Mouse (Mus musculus): Measurements from ENCODE around the gene Sys1. TPM values are rescaled to one million over a fixed set of nuclear protein-coding genes. Genes with fewer than 3 reads are reported as not detected.

Sys1 gene
- total RNA-seq, 2 experiments from 2014 or later, result 26.0 to 26.2 TPM

DNA sequence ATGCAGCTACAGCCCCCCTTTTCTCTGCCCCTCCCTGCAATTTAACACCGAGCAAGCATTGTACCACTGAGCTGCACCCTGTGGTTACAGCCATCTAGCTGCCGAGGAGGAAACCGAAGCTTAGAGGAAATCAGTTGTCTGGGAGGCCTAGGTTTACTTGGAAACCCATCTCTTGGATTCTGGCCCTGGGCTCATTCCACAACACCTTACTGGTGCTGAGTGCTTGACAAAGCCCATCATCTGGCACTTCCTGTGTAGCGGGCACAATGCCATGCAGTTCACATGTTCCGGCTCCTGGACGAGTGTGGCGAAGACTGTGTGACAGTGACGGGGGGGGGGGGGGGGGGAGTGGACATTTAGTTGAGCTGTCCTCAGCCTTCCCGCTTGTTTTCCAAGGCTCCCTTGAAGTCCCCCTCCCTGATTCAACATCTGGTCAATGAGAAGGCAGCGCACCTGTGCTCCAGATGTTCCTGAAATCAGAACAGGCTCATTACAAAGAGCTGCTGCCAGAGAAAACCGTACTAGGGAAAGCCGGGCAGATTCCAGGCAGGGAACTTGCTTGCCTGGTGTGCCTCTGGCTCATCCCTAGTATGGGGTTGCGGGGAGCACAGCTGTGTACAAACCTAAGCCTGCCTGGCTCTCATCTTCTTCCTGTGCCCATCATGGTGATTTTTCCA is 4.6 kb upstream of the Sys1 start:
- no peak for DNase-seq (ENCODE audit: low spot score)

DNA sequence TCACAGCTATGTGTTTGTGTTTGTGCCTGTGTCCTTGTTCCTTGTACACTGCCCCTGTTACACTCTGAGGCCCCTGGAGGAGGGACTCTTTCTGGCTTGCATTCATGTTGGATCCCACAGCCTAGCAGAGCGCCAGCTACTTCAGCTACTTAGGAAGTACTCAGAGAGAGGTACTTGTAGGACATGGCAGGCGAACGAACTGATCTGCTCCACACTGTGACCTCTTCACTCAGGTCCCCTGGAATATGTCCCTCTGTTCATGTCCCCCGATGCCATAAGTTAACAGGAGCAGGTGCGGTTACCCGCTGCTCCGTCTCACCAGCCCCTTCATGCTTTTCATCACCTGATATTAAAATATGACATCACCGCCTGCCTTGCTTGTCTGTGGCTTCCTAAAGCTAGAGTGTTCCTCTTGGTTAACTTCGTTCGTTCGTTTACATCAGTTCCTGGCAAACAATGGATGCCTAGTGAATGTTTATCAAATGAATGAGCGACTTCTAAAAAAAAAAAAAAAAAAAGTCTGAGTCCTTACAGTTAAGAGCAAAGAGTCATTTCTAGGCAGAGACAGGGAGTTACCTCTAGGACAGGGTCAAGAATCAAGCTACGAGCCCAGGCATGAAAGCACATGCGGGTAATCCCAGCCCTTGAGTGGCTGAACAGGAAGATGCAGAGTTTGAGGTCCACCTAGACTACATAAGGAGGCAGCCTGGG is 3.6 kb upstream of the Sys1 start:
- DNase-seq (ENCODE audit: low spot score), result no peak

DNA sequence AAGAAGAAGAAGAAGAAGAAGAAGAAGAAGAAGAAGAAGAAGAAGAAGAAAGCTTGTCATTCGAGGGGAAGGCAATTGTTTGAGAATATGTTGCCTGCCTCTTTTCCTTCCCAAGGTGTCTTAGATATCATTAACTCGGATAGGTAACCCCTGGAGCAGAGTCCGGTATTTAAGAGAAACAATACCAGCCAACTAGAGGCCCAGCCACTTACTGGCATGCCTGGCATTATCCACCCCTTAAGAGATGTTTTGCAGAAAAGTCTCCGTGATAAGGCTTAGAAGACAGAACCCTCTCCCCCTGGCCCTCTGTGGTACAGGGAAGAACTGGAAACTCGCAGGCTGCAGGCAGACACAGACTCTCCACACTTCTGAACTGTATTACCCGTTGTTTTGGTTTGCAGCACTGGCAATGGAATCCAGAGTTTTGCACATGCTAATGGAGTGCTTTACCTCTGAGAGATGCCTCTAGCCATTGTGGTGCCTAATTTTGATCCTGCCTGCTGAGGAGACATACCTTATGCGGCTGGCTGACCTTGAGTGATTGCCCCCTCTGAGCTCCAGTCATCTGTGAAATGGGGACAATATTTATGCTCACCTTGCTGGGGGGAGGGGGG is 2.8 kb upstream of the Sys1 start:
- DNase-seq (ENCODE audit: low spot score), result no peak

DNA sequence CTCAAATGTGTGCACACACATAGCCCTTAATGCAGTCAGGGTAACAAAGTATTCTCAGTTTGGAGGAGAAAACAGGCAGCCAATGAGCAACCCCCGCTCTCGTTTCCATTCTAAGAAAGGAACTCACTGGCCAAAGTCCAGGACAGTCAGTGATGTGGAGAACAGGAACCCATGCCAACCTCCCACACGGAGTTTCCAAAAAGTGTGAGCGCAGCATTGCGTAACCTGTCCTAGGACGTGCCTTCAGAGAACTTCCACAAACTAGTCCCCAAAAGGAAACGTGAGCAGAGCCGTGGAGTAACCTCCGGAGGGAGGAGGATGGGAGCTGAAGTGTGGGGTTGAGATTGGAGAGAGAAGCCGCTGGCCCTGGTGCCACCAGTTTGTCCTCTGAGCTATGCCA is 1.9 kb upstream of the Sys1 start:
- DNase-seq (ENCODE audit: low spot score), result peak; percentile 94

DNA sequence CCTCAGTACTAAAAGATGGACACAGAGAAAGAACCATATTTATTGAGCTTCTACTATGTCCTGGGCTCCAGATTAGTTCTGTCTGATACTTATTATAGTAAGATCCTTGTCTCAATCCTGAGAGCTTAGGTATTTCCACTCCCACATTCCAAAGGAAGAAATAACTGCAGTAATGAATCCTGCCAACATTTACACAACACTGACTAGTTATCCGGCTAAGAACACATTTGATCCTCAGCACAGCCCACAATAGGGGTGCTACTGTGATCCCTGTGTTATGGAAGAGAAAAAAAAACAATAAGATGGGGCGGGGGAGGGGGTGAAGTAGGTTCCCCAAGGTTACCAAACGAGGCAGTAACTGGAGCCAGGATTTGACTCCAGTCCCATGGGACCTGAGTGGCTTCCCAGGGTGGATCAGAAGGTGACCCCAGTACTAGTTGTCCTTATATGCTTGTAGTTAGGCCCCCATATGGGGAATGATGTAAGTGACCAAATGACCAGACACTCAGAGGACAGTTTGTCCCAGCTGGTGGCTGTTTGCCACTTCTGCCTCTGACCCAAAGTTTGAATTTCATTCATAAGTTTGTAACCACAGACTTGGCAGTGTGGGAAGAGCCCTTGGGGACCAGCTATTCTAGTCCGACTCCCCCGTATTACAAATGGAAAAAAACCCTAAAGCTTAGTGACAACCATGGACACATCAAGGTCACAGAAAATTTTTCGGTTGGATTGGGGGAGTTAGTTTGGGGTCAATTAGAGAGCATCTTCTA is 1.2 kb upstream of the Sys1 start:
- DNase-seq (ENCODE audit: low spot score), result peak; percentile 88

DNA sequence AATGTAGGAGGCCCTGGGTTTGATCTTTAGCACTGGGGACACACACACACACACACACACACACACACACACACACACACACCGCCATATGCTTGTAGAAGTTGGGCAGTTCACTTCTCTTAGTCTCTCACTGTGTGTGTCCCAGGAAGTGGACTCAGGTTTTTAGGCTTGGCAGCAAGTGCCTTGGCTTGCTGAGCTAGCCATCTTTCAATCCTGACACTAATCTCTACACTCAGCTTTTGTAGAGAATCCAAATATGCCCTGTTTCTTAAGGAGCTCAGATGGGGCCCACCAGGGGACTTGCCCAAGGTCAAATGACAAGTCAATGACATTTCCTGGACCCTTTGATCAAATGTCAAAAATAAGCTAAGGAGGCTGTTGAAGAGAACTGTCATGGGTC is 351 bp upstream of the Sys1 start:
- no peak for DNase-seq (ENCODE audit: low spot score)

DNA sequence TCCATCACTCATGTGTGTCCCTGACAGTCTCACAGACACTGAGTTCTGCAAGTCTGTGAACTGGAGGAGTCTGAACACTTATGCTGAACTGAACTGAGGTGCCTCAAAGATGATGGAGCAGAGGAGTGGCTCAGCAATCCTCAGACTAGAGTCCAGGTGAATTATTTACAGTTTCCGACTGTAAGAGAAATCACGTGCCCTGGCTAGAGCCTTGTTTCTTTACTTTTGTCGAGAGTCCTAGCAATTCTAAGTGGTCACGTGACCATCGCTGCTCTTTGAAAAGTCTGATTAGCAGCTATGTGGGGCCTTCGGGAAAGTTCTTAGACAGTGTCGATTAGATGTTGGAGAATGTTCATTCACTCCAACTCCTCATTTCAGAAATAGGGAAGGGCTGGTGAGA is 1.2 kb downstream of the Sys1 start:
- no peak for DNase-seq (ENCODE audit: low spot score)

DNA sequence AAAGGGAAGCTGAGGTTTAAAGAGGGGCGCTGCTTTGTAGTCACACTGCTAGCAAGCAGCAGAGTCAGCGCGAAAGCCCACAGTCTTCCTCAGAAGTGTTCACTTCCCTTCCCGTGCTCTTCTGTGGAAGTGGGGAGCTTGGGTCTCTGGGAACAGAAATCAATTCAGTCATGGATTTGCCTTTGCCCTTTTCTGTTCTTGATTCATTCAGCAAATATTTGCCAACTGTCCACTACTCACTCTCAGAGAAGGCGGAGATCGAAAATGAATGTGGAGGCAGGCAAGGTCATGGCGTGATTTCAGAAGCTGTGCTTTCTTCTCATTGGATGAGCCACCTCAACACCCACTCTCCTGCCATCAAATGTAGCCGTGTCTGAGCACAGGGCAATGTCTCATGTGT is 1.8 kb downstream of the Sys1 start:
- no peak for DNase-seq (ENCODE audit: low spot score)

DNA sequence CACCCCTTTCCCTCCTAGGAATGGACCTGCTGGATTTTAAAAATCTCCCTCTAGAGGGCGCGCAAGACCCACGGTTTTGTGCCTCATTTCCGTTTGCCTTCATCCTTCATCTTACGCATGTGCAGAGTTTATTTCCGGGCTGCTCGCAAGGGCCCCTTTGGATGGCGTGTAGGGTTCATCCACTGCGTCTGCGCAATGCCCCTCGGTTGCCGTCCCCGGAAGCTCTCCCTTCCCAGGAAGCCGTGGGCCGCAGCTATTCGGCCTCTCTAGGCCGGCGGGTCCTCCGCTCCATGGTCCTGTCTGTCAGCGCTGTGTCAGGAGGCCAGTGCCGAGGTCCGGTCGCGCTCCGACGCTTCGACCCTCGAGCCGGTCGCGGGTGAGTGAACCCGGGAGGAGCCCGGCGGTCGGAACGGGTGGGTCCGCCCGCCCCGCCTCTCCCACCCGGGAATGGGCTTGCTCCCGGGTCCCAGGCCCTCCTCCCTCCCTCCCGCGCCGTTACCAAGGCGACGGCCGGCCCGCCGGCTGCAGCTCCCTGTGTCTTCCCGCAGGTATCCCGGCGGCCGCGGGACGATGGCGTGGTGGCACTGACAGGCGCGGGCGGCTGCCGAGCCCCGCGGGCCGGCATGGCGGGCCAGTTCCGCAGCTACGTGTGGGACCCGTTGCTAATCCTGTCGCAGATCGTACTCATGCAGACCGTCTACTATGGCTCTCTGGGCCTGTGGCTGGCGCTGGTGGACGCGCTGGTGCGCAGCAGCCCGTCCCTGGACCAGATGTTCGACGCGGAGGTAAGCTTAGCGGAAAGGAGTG is 4.2 kb downstream of the Sys1 start, which contains the start of gene Gm20458:
Gene Gm20458 (plus strand): TSS at position 223 of the 807 bp plus-strand sequence.
- peak; percentile 98 for DNase-seq (ENCODE audit: low spot score)

DNA sequence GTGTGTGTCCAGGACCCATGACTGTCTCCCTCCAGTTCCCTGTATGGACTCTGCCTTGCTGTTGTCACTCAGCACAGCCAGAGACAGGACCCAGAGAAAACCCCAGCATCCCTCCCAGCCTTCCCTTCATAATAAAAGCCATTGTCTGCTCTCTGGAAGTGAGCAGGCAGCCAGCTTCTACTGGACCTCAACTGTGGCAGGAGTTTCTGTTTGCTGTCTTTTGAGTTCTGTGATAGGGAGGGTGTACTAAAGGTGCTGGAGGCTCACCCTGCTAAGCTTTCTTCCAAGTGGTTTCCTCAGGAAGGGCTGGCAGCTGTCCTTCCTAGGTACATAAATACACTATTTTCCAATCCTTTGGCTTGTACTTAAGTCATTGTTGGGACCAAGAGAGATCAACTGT is 8.4 kb downstream of the Sys1 start:
- DNase-seq (ENCODE audit: low spot score), result no peak

DNA sequence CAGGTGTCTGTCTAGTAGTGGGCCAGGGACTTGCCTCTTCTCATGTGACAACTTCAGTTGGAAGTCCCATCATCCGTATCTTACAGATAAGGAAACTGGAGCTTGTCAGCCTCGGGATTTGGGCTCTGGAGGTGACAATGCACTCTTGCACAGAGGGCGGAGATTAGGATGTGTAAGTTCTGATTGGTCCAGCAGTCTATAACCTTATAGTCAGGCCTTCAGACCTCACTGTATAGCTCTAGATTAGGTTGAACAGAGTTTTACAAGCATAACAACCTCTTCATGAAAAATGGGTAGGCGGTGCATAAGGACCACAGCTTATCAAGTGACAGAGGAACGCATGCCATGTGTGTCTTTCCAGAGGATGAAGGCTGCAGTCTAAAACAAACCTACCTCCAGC is 10.0 kb downstream of the Sys1 start:
- DNase-seq (ENCODE audit: low spot score), result no peak

DNA sequence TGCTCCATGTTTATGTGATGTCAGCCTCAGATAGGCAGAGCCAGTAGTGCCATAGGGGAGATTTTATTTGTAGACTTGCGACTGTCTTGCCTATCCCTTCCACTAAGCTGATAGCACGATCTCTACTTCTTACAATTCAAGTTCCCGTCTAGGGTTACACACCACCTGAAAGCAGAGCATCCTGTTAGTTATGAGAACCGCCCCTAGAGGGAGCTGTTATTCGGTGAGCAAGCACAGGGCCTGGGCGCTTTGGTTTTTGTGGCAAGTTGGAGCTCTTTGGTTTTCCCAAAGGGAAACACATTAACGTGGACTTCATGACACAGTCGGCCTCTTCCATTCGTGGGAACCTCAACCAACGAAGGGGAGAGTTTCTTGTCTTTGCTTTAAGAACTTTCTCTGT is 13.5 kb downstream of the Sys1 start:
- peak; percentile 66 for DNase-seq (ENCODE audit: low spot score)

DNA sequence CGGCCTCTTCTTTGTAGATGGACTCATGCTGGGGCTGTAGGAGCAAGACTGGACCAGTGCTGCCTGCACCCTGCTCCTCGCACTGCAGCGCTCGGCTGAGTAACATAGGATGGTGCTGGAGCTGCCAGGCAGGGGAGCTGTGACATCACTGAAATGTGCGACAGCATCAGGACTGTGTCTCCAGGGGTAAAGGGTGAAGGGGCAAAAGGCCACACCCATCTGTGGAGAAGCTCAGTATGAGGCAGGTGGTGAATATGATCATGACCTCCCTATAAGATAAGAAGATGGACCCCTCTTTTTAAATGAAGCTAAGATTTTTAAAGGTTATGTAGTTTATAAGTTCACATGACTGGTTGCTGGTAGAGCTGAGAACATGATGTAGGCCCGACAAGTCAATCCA is 16.9 kb downstream of the Sys1 start, which contains the start of gene Trp53tg5:
Gene Trp53tg5 (minus strand): TSS at position 101 of the 400 bp plus-strand sequence.
- no peak for DNase-seq (ENCODE audit: low spot score)

DNA sequence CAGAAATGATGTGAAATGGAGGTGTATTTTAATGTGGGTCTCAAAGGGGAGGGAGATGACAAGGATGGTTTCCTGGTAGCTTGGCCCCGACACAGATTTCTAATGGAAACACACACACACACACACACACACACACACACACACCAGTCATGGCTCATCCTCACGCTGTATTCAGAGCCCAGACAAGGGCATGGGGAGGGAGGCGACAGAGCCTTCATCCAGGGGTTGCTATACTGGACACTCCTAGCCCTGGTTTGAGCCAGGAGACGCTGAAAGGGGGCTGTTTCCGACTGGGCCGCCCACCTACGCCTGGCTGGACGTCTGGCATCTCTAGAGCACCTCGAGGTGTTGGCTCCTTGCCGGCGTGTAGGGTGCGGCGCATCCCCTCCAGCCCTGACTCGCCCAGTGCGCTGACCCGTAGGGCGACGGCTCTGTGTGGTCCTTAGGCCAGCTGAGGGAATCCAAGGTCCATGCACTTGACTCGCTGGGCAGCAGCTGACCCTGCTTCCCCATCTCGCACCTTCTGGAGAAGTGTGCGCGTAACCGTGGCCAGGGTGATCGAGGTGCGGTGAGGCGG is 29.0 kb downstream of the Sys1 start, which contains the start of gene Dbndd2:
Gene Dbndd2 (plus strand): TSS at position 426 of the 577 bp plus-strand sequence.
- peak; percentile 31 for DNase-seq (ENCODE audit: low spot score)

DNA sequence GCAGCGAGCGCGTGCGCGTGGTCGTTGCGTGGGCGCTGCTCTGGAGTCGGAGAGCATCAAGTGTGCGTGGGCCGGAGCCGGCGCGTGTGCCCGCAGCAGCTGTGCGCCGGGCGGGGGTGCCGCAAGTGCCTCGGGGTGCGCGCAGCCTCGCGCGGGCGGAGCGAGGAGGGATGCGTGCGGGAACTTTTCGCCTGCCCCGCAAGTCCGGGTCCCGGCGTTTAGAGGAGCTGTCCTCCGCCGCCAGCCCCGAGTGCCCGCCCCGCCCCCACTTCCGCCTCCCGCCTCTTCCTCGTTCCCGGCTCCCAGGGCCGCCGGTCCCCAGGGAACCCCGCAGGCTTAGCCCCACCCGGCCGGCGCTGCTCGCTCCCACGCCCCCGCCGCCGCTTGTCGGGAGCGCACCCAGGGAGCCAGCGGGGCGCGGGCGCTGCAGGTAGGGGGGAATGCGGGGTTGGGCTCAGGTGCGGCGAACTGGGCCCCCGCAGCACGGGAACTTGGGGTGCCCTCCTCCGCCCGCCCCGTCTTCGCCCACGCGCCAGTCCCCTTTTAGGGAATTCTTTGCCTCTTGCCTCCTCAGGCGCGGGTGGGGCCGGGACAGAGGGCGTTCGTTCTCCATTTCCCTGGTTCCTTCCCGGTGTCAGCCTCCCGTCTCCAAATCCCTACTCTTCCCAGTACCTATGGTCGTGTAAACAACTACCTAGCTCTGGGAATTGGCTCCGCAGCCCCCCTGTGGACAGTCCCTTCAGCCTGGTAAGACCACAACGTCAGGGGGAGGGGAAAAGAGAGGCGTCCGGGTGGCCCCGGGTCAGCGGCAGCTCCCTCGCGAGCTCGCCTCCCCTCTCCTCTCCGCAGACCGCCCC is 29.7 kb downstream of the Sys1 start:
- DNase-seq (ENCODE audit: low spot score), result peak; percentile 60

DNA sequence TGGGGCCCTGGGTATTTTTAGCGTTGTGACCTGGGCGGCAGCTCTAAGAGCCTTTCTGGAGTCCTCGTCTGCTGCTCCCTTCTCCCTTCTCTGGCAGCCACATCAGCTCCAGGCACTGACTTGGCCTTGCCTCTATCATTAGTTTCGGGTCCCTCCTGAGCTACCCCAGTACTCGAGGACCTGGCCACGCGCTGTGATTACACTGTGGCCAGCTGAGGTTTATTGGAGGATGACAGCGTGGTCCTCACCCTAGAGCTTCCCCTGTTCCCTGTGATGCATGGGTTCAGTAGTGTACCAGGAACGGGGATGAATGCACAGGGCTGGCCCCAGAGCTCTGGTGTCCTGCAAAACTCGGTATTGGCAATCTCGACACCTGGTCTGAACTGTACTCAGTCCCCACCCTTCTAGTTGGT is 30.4 kb downstream of the Sys1 start:
- DNase-seq (ENCODE audit: low spot score), result no peak

DNA sequence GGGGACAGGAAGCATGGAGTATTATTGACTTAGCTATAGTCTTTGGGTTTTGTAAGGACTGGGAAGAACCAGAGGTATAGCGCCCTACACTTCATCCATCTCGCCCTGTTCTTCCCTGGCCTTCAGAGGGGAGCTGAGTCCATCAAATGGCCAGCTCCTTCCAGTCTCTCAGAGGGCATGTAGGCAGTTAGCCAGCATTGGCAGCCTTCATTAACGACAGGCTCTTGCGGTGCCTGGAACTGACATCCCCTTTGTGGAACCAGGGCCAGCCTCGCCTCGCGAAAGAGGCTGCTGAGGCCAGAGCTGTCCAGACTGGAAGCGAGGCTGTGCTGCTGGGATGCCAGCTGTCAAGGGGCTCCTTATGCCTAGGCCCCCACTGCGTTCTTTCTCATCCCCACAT is 31.0 kb downstream of the Sys1 start:
- DNase-seq (ENCODE audit: low spot score), result no peak

DNA sequence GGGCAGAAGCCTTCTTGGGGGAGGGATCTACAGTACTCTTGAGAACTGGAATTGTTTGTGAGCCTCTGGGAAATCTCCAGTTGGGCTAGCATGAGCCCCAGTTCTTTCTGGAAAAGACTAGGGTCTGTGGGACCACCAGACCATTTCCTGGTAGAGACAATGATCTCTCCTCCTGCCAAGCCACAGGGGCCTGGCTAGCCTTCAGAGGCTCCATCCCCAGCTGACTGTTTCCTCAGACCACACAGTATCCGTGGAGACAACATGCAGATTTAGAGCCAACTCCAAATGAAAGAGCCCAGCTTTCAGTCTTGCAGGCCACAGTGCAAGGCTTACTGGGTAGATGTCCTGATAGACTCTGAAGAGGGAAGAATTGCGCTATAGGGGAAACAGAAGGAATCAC is 37.4 kb downstream of the Sys1 start:
- no peak for DNase-seq (ENCODE audit: low spot score)

DNA sequence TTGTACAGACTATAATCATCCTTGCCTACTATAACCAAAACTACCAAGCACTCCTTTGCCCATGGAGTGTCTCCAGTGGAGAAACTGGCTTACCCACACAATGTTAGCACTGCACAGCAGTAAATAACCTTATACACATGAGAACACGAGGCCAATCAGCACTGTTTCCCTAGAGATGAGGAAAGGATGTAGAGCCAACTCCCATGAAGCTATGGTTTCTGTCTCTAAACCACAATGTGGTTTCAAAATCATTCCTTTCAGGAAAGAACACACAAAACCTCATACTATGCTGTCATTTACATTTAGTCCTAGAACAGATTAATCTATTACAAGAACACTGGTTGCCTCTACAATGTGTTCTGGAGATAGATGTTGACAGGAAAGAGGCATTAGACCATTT is 39.6 kb downstream of the Sys1 start:
- no peak for DNase-seq (ENCODE audit: low spot score)
